Mouse (Mus musculus) T-helper 2 cell (primary cell): ENCODE data around the gene Wnt3a.

Experiments
- in situ Hi-C: fragments of 300-600 bp; cut with MboI, MseI; formaldehyde crosslinking; loops from one replicate; pipeline ENCODE4 v1.15.1; 2025; ENCODE audit warnings: high pct_unique_total_duplicates

Gene Wnt3a

DNA sequence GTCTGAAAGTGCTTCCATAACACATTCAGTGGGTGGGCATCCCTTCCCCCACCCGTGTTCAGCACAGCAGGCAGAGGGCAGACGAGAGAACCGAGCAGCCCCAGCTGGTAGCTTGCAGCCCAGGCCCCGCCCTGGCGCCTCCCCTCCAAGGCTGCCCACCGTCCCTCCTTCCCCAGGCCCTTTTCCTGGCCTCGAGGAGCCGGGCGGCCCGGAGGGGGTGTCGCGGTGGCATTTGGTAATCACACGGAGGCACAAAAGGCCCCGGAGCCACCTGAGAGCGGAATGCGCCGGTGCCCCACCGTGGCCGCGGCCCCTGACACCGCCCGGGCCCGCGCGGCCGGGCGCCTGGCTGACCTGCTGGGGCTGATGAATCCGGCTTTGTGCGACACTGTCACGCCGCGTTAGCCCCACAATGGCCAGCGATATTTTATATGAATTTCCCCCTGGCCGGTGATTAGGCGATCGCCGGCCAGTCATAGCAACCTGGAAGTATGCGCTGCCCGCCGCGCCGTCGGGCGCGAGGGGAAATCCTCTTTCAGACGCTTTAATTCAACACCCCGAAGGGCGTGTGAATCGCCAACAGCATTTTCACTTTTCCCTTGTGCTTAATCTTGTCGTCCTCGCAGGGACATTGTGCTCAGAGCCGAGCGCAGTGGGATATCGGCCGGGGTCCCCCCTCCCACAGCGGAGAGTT is 26.5 kb downstream of the Wnt3a start:
- in situ Hi-C loops, result loop anchor here (5.0 kb wide), 1 partner anchor 247 kb away; no protein-coding TSS in a partner anchor

DNA sequence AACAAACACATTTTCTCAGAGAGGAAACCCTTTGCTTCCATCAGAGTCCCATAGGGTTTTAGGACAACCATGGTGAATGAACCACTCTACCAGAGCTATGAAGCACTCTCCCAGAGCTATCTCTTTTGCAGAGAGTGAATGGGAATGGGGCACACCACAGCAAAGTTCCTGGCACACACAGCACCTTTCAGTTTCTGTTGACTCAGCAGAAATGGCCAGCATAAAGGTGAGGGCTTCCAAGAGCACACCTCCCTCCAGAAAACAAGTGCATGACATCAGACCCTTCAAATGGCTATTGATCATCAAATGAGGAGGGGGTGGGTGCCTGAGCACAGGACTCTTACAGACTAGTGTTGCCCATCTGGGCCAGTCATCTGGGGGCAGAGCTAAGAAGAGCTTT is 28.2 kb downstream of the Wnt3a start:
- in situ Hi-C loops, result loop anchor here (5.0 kb wide), 1 partner anchor 245 kb away; no protein-coding TSS in a partner anchor

DNA sequence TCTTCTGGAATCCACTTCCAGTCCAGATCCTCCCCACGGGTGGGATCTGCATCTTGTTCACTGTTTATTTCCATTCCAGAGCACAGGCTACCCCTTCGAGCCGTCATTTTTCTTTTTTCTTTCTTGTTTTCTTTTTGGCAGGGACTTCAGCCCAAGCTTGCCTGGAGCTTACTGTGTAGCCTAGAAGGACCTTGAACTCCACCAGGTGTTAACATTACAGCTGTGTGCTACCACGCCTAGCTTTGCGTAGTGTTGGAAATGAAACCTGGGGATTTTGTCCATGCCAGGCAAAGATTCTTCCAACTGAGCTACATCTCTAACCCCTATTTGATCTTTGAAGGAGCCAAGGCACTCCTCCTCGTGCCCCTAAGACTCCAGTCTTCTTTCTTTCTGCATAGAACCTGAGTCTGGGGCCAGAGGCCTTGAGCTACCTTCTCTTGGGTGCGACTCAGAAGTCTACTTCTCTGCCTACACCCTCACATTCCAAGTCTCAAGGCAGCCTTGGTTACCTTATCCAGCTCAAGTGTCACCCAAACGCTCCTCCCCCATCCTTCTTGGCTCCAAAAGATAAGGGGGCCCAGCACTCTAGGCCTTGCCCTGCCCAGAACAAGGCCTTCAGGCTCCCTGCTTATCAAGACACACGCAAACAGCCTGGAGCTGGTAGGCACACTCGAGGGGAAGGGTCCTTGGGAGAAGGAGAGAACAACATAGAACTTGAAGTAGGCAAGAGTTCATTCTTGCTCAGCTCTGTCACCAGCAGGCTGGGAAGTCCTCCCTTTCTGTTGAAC is 29.7 kb downstream of the Wnt3a start:
- in situ Hi-C loops, result loop anchor here (5.0 kb wide), 1 partner anchor 244 kb away; no protein-coding TSS in a partner anchor

DNA sequence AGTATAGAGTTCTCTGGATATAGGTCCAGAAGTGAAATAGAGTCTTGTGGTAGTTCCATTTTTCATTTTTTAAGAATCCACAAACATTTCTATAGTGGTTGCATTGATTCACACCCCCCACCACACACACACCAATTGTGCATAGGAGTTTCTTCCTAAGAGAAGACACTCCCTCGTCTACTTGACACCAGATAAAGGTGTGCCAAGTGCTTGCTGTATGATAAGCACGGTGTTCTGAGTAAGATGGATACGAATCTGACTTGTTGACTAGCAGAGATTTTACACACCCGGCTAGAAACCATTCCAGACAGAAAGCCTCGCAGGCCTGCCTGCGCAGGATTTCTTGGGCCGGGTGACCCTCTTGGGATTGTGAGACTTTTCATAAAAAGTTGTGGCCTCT is 30.9 kb downstream of the Wnt3a start:
- in situ Hi-C loops, result loop anchor here (5.0 kb wide), 1 partner anchor 242 kb away; no protein-coding TSS in a partner anchor

DNA sequence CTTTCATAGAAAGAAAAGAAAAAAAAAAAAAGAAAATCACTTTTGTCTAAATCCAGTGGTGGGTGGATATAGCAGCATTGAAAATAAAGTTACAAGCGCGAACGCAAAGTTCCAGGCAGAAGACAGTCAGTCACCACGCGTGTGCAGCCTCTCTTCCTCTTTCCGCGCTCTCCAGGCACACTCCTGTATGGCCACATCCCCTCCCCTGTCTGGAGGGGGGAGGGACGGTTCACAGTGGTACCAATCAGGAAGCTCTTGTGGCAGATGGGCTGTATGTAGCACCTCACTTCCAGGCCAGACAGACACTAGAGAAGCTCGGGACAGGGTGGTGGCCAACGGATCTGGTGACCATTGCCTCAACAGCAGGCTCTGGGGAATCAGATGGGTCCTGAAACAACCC is 42.5 kb downstream of the Wnt3a start:
- in situ Hi-C loops, result no loop called here

DNA sequence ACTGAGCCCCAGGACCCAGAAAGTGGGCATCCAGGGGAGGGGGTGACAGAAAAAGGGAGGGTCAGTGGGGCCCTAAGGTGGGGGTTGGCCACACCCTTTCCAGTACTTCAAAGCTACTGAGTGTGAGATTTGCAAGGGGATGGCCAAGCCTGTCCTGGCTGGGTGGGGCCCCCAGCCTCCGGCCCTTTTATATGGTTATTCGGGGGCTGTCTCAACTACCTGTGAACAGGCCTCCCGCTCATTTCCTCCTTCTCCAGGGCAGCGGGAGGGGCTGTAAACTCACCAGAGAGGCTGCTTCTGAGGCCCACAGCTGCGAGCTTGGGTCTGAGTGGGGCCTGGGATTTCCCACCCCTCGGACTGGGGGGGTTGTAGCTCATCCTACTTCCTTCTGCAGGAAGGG is 46.7 kb downstream of the Wnt3a start:
- in situ Hi-C loops, result no loop called here

DNA sequence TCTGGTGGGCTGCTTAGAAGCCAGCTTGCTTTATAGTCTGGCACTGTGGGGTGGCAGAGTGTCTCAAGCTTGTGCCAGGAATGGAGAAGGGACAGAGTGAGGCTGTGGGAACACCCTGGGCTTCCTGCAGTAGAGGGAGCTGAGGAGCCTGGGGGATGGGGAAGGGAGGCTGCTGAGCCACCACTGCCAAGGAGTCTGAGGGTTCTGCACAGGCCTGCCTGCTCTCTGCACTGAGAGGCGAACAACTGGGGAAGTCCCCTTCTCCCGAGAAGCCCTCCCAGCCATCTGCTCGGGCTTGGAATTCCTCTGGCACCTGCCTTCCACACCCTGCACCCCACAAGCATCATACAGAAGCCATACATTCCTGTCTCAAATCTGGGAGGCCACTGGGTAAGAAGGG is 48.7 kb downstream of the Wnt3a start:
- in situ Hi-C loops, result no loop called here

DNA sequence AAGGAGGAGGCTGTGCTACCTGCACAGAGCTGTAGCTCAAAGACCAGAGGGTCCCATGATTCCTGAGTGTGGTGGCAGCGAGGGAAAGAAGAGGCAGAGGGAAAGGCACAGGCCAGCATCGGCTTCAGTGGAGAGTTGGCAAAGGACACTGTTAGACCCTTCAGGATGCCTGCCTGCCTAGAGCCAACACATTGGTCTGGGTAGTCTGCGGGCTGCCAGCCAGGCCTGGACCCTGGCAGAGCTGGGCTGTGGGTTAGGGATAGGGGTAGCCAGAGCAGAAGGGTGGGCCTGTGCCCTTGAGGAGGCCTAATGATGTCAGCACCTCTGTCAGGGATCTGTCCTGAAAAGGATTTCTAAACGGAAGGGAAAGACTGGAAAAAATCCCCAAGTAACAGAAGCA is 50.8 kb downstream of the Wnt3a start:
- in situ Hi-C loops, result no loop called here

DNA sequence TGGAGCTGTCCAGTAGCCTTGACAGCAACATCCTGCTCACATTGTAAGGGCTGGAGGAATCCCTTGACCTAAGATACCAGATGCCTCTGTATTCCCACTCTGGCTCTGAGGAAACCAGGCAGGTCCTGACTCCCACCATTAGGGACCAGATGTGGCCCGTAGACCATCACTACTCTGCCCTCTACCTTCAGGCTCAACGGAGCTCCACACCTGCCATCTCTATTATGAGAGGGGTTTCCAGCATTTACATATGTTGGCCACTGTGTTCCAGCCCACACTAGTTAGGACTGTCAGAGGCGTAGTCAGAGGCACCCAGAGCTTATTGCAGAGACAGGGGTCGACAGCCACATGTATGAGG is 51.1 kb downstream of the Wnt3a start:
- in situ Hi-C loops, result no loop called here

DNA sequence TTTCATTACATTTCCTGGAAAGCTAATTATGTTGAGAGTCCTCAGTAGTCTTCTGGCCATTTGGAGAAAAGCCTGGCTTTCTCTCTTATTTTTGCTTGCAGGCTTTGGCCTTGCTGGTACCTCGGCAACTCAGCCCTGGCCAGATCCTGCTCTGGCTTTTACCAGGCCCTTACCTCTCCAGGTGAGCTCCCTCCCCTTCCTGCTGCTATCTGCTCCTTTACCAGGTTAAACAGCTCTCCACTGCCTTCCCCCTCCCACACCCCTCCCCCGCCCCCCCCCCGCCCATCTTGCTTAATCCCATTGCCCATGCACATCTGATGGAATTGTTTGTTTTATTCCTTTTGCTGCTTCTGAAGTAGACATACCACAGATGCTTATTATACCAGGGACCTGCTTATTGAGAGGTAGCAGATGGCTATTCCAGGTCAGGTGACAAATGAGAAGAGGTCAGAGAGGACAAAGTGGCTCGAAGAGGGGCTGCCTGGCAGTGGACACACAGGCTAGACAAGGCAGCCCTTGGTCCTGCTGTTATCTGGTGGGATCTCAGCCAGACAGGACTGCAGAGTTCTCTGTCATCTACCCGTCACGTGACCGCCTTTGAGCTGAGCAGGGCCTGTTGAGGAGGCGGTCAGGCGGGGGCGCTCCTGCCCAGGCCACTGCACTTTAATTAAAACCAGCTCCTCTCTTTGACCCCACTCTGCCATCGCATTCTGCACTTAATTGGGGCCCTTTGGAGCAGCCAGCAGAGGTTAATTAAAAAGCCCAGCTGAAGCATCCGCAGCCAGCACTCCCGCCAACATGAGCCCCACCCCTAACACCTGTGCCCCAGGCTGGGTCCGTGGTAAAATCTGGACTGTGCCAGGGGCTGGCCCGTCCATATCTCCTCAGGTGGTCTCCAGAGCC is 51.8 kb downstream of the Wnt3a start:
- in situ Hi-C loops, result no loop called here

DNA sequence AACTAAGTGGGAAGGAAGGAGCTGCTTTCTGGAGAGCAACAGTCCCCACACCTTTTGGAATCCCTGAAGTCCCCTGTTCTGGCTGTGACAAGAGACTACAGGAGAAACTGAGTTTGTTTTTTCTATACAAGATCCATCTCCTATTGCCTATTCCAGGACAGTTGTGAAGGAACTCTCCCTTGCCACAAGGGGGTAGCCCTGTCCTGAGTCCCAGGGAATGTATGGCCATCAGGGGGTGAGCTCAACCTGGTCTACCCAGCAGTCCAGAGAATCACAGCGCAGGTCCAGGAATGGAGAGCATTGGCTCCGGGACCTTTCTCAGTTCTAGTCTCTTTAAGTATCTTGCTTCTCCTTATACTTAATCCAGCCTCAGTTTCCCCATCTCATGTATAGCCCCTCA is 57.8 kb downstream of the Wnt3a start:
- in situ Hi-C loops, result no loop called here

DNA sequence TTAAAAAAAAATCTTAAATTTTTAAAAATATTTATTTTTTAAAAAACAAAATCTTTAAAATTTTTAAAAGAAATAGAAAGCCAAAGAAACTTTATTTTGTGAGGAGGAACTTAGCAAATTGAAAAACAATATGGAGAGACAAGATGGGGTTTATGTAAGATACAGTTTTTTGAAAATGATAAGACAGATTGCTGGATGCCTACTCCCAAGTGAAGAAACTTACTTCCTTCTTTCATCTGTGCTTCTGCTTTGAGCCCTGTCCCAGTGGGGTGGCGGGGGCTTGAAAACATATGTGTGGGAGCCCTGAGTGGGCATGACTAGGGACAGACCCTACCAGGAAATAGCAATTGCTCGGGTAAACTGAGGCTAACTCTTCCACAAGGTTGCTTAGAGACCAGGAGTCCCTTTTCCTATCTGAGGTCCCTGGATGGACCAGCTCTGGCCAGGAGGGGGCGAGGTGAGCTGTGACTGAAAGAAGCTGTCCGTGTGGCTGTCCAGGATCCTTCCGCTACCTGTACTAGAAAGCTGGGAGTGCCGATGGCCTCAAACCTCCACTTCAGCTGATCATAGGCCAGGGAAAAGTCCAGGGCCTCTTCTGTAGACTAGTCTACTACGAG is 60.3 kb downstream of the Wnt3a start:
- in situ Hi-C loops, result no loop called here

DNA sequence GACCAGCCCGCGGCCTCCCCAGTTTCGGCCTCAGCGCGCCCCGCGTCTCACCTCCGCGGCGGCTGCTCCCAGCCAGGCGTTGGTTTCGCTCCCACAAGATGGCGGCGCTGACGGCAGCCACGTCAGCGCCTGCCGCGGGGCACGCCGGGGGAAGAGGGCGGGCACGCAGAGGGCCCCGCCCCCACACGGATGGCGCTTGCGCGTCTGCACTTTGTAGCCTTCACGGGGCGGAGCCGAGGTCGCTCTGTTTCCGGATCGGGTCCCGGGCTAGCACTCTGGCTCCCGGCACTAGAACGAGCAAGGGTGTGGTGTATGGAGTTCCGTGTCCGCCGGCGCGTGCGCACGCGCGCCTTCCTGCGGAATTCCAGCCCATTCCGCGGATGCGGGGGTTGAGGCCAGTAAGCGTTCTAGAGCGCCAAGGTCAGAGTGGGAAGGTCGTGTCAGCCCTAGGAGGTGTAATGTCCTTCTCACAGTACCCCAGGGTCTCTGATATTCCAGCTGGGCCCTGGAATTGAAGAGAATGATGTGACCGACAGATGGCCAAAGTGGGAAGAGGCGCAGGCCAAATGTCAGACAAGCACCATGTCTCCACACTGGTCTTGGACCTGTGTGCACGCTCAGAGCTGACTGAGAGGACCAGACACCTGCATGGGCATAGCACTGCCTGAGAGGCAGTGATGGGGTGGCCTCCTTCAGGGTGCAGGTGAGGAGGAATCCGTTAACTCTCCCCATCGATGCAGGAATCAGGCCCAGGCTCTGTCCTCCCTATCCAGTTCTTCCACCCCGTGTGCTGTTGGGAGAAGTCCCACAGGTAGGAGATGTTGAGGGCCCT is 62.2 kb downstream of the Wnt3a start, which contains the start of gene Arf1:
Arf1 (minus strand) TSS at position 149 of the 832 bp plus-strand sequence.
- in situ Hi-C loops, result no loop called here

DNA sequence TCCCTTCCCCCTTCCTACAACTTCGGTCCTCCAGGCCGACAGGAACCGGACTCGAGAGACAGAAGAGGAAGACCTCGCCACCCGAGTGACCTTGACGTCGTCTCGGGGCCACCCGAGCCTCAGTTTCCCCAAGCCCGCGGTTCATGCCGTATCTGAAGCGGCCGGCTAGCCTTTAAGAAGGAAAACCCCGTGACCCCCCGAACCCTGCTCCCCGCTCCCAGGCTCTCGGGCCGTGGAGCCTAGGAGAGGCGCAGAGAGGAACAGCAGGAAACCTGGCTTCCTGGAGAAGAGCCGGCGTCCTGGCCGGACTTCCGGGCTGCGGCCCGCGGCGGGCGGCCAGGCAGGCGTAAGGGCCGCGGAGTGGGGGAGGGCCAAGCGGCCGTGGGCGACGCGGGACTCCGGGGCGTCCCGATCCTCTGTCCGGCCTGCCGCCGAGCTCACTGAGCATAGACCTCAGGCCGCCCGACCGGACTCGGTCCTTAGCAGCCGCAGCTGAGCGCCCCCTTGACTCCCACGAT is 62.9 kb downstream of the Wnt3a start:
- in situ Hi-C loops, result no loop called here

DNA sequence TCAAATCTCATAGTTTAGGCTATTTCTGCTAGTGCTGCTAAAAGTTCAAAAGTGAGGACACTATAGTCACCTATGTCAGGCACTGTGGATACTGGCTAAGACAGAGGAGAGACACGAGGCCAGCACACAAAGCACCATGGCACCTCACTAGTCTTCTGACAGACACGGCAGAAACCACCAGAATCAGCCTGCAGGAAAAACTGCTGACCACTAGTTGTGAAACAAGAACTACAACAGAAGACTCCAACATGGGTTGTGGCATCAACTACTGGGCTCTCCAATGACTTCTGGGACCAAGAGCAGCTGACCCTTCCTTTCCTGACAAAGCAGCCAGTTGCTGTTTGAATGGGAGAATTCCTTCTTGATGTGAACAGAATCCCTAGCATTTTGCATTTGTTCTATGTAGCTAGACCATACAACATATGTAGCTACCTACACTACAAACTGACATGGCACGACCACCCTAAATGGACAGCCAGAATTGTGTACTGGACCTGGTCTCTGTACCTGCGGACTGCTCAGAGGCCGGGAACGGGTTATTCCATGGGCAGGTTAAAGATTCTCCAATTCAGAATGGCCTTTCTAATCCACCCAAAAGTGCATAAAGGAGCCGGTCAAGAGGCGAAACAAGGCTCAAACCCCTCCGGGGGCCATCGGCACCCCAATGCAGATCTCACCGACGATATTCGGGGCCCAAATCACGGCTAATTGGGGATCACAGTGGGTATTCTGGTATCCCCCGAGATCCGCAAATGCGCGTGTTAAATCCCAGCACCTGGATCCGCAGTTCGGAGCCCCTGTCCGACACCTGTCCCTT is 63.6 kb downstream of the Wnt3a start:
- in situ Hi-C loops, result no loop called here

DNA sequence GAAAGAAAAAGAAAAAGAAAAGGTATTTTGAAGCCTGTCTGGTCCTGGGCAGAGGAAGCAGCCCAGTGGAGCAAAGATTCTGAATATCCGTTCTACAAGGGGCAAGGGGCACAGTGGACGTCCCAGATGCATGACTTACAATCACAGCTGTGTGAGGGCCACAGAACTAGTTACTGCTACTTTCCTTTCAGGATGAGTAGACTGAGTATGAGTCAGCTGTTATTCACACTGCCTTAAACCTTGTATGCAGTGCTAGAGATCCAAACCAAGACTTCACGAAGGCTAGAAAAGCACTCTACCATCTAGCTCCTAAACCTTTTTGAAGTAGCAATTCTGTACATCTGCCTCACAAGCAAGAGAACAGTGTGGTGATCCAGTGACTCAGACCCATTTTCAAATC is 64.3 kb downstream of the Wnt3a start:
- in situ Hi-C loops, result no loop called here

DNA sequence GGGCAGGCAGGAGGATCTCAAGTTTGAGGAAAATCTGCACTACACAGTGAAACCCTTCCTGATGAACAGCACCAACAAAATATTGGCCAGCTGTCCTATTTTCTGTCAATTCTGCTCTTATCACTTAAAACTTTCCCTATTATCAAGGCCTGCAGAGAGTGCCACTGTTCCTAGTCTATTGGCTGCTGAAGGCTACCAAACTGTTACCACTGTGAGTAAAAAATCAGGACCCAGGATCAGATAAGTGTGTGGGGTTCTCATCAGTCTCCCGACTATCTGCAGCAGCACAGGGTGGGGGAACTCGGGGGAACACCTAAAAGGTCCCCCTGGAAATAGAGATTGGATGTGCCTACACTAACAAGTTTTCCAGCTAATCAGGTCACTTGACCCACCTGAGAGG is 65.4 kb downstream of the Wnt3a start:
- in situ Hi-C loops, result no loop called here

DNA sequence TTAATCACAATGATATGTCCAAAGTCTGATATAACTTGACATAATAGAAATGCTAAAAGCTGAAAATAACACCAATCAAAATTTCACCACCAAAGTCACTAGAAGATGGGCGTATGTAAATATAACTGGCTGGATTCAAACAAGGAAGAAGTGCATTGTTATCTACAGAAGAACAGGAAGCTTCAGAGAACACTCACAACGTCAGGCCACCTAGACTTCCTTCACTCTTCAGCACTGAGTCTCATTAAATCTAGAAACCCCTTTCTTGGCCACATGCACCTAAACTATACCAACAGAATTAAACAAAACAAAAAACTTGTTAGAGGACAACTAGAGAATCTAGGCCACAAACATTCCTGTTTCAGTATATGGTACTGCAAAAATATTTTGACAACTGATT is 66.1 kb downstream of the Wnt3a start:
- in situ Hi-C loops, result no loop called here

DNA sequence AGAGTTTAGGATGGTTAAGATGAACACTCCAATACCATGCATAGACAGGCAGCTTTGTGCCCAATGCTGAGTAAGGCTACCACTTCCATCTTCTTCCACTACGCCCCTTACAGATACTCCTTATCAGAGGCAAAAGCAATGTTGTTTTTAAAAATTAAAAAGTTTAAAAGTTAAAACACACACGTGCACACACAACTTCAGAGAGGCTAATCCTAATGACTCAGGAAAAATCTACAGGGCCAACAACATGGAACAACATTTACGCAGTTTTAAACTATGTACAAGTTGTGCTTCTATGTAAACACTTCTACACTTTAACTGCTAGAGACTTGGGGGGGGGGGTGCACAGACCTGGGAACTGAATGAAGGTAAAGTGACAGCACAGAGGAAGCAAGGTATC is 66.5 kb downstream of the Wnt3a start:
- in situ Hi-C loops, result no loop called here

DNA sequence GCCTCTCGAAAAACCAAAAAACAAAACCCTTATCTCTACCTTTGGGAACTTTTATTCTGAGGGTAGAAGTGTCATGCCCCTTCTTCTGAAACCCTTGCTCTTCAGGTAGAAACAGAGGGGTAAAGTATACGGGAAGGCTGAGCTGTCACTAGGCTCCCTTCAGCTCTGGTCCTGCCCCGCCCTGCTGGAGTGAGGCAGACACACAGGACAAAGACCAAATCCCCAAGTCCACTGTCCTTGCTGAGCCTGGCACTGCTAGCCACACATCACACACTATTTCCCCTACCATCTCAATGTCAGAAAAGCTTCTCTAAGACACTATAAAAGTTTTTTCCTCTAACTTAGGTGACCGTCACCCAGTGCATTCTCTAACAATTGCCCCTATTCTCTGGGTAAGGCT is 68.2 kb downstream of the Wnt3a start:
- in situ Hi-C loops, result no loop called here
